Mouse (Mus musculus) ovary, adult 2 months (tissue): ENCODE data around the gene Vpreb3. TPM values are rescaled to one million over a fixed set of nuclear protein-coding genes. Genes with fewer than 3 reads are reported as not detected.

Source experiments
- polyA plus RNA-seq: library from polyadenylated mRNA; depleted of rRNA; stranded (reverse); fragments of >200 nt; gene quantifications from 2 replicates; pipeline ENCODE4 v1.2.3, GENCODE M21; 2012; rRNA removed

Gene Vpreb3
- 83.7 and 92.0 TPM in 2 replicates for polyA plus RNA-seq

DNA sequence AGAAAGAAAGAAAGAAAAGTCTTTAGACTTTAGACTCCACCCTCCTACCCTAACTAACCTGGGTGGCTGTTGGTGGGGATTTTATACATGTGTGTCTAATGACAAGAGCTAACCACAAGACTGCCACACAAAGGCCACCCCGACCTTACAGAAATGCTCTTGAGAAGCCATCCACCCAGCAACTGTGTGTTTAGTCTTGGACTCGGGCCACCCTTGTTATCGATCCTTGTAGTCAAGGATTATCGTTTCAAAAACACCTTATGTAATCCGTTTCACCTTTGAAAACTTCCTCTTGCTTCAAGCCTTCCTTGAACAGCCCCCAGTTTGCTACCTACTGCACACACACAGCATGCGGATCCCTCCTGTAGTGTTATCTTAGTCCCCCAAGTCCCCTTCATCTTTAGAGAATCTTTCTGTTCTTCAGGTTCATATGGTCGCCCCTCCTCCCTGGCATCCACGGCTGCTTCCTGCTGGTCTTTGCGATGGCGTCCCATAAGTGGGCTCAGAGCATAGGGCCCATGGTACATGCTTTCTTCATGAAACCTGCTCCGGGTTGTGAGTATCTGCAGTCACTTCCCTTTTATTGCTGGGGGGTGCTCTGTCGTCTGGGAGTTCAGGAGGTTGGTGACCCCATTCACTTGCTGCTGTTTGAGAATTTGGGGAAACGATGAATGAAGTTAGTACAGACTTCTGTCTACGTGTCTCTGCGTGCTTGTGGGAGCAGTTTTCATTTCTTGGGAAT lies at the start of gene Vpreb3:
Vpreb3 (plus strand) TSS at position 322 of the 742 bp plus-strand sequence.

DNA sequence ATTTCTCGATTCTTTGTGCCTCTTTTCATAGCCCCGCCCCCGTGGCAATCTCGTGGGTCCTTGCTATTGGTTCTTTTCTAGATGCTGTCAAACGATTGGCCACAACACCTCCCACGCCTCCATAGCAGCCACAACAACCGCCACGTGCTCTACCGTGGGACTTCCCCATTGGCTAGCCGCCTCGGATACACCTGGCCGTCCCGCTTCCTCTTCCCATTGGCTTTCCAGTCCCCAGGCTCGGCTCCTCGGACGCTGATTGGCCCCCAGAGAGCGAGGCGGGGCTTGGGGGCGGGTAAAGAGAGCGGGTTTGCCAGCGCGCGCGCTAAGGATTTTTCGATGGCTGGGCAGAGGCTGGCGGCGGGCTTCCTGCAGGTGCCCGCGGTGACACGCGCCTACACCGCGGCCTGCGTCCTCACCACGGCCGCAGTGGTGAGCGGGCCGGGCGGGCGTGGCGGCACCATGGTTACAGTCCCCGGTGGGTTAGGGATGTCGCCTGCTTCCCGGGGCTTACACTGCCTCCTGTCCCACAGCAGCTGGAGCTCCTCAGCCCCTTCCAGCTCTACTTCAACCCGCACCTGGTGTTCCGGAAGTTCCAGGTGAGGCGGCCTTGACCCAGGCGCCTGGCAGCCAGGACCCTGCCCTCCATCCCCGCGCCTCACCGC lies 49.6 kb upstream of the Vpreb3 start, which contains the start of gene Derl3:
Derl3 (plus strand) TSS at position 325 of the 662 bp plus-strand sequence.

DNA sequence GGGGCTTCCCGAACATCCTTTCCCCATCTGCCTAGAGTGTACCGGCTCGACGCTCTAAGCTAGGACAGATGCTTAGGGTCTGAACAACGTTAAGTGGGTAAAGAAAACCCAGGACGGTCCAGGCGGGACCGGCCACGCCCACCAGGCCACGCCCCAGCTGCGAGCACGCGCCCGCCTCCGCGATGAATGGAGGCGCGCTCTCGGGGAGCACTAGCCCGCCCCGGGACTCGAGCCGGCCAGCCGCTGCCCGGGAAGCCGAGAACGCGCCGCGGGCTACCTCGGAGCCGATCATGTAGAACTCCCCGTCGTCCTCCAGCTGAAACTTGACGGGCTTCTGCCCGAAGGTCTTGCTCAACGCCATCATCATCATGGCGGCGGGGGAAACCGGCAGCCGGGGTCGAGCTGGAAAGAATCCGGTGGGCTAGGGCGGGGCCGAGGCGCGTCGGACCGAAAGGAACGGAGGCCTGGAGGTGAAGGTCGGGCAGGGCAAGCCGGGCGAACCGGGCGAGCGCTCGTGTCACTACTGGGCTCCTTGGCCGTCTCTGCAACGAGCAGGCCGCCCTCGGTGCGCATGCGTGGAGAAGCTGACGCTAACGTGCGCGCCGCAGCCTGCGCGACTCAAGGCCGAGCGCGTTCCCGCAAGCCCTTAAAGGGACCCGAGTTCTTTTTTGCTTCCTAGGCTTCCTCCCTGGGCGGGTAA lies 21.7 kb upstream of the Vpreb3 start, which contains the start of gene Smarcb1:
Smarcb1 (minus strand) TSS at position 592 of the 700 bp plus-strand sequence.

DNA sequence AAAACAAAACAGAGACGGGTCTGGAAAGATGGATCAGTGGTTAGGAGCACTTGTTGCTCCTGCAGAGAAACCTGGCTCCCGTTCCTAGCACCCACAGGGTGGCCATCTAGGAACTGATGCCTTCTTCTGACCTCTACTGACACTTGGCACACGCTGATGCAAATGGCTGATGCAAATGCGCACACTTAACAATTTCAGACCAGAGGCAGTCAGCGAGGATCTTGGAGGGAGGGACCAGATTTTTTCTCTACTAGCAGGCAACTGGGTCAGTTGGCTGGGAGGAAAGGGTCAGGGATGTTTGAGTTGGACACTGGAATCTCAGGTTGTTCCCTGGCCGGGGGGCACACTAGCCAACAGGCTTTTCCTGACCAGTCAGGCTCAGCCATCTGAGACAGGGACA lies 10.0 kb upstream of the Vpreb3 start, which contains the start of gene Chchd10:
Chchd10 (plus strand) TSS at position 240 of the 400 bp plus-strand sequence.

DNA sequence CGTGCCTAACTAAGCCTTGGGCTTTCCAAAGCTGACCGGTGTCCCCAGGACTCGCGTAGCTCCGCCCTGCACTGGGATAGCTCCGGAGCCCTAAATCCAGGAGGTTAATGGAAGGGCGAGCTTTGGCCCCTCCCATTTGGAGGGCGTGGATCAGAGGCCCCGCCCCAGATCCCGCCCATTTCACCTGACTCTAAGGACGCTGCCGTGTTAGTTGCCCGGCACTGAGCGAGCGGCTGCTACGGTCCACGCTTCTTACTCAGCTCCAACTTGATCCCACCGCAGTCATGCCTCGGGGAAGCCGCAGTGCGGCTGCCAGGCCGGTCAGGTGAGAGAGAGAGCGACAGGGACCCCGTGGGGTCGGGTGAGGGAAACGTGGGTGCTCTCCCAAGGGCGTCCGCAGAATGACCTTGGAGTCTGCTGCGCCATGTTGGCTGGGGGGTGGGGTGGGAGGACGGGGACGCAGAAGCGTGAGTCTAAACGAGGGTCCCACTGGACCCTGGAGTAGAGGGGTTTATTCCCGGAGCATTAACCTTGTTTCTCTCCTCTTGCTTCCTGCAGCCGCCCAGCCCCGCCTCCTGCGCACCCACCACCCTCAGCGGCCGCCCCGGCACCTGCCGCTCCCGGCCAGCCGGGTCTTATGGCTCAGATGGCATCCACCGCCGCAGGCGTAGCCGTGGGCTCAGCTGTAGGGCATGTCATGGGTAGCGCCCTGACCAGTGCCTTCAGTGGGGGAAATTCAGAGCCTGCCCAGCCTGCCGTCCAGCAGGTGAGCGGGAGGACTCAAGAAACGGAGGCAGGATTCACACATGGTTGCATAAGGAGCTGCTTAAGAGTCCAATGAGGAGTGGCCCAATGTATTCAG lies 6.9 kb upstream of the Vpreb3 start, which contains the start of gene Mmp11:
Mmp11 (minus strand) TSS at position 817 of the 862 bp plus-strand sequence.

DNA sequence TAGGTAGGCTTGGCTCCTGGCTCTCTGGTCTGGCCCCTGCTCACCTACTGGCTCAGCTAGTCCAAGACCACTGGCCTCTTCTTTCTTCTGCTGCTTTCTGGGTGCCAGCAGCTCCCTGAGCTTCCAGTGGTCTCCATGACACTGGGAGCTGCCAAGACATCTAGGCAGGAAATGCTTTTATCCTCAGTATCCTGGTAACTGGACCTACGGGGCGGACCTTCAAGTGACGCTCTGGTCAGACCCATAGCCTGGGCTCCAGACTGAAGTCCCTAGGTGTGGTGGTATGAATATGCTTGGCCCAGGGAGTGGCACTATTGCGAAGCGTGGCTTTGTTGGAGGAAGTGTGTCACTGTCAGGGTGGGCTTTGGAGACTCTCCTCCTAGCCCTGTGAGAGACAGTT lies 2.3 kb upstream of the Vpreb3 start, which contains the start of gene Gm867:
Gm867 (minus strand) TSS at position 153 of the 400 bp plus-strand sequence.

DNA sequence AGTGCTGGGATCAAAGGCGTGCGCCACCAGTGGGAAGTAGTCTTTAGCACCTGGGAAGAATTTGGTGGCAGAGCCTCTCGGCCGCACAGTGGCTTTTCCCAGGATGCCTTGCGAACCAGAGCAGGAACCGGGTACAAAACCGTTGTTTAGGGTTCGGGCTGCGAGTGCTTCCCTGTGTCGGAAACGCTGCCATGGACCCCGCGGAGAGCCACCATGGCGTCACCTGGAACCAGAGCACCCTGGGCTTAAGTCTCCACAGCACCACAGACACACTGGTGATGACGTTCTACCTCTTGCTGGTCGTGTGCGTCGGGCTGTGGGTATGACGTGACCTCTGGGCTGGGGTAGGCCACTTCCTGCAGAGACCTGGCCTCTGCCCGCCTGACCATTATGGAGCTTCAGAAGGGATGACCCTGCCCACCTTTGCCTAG lies 11.5 kb downstream of the Vpreb3 start, which contains the start of gene Gm5134:
Gm5134 (plus strand) TSS at position 134 of the 431 bp plus-strand sequence.

Other genes with a start within 250 kb of the Vpreb3 start
- 88.4 and 103 TPM in 2 replicates for gene Cabin1, start 178.7 kb upstream of the Vpreb3 start, polyA plus RNA-seq
- gene Ddt, start 169.6 kb upstream of the Vpreb3 start, polyA plus RNA-seq = 54.5 and 72.3 TPM in 2 replicates
- 0.26 TPM in 1 of 2 replicates, not detected in the other for gene Gm20441, start 162.1 kb upstream of the Vpreb3 start, polyA plus RNA-seq
- 21.2 and 24.0 TPM in 2 replicates for gene Gstt3, start 161.6 kb upstream of the Vpreb3 start, polyA plus RNA-seq
- gene Gstt1, start 144.5 kb upstream of the Vpreb3 start, polyA plus RNA-seq = 91.9 and 118 TPM in 2 replicates
- not detected in 2 replicates for gene Gstt4, start 120.5 kb upstream of the Vpreb3 start, polyA plus RNA-seq
- 128 and 153 TPM in 2 replicates for gene Gstt2, start 105.6 kb upstream of the Vpreb3 start, polyA plus RNA-seq
- 3,406 and 5,173 TPM in 2 replicates for gene Mif, start 82.8 kb upstream of the Vpreb3 start, polyA plus RNA-seq
- 448 and 721 TPM in 2 replicates for gene Derl3, start 49.6 kb upstream of the Vpreb3 start, polyA plus RNA-seq
- gene Smarcb1, start 21.4 kb upstream of the Vpreb3 start, polyA plus RNA-seq = 79.8 and 80.7 TPM in 2 replicates
- gene Chchd10, start 9.9 kb upstream of the Vpreb3 start, polyA plus RNA-seq = 1,064 and 1,290 TPM in 2 replicates
- 410 and 417 TPM in 2 replicates for gene Mmp11, start 6.6 kb upstream of the Vpreb3 start, polyA plus RNA-seq
- 16.5 and 18.1 TPM in 2 replicates for gene Gm867, start 2.4 kb upstream of the Vpreb3 start, polyA plus RNA-seq
- gene Gm5134, start 11.5 kb downstream of the Vpreb3 start, polyA plus RNA-seq = 0.14 and 0.25 TPM in 2 replicates
- gene Zfp280b, start 89.6 kb downstream of the Vpreb3 start, polyA plus RNA-seq = 18.8 and 24.1 TPM in 2 replicates
- 1.1 and 5.2 TPM in 2 replicates for gene Slc5a4b, start 167.9 kb downstream of the Vpreb3 start, polyA plus RNA-seq
- 2.5 and 4.0 TPM in 2 replicates for gene Slc5a4a, start 204.4 kb downstream of the Vpreb3 start, polyA plus RNA-seq